Mouse (Mus musculus) kidney, adult 8-10 months (tissue): ENCODE measurements at regions not wholly inside any gene's neighbourhood (a gene's known extent, or its start where the extent isn't known, plus 50 kb on each side); places are given as distances from the start of the nearest gene placed in this dataset.

Source experiments
- DNase-seq, 2 experiments: peaks; one replicate each; pipeline ENCODE4 v3.0.0; 2022

DNA sequence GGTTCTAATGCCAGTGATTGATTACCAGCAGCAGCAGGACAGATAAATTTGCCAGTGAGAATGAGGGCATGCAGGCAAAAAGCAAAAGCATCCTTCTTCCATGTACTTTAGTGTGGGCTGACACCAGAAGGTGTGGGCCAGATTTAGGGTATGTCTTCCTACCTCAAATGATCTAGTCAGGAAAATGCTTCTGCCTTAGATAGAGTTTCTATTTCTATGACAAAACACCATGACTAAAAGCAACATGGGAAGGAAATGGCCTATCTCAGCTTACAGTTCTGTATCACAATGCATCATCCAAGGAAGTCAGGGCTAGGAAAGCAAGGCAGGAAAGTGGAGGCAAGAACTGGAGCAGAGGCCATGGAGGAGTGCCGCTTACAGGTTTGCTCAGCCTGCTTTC lies 349.5 kb downstream of the Slc4a3 start:
- no peak for DNase-seq

DNA sequence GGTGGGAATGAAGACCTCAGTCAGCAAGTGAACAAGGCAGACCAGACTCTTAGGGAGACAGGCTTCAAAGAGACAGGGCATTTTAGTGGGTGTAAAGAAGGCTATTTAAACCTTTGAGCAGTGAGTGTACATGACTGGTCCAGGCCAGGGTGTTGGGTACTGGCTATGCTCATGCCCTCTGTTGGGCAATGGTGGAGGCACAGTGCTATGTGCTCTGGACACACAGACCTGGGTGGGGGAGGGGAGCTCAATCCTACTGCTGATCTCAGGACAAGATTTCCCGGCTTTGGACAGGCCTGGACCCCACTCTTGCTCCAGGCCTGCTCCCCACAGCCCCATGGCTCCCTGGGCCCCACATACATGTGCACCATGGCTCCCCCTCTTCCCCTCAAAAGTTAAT lies 355.1 kb downstream of the Slc4a3 start:
- DNase-seq = no peak

DNA sequence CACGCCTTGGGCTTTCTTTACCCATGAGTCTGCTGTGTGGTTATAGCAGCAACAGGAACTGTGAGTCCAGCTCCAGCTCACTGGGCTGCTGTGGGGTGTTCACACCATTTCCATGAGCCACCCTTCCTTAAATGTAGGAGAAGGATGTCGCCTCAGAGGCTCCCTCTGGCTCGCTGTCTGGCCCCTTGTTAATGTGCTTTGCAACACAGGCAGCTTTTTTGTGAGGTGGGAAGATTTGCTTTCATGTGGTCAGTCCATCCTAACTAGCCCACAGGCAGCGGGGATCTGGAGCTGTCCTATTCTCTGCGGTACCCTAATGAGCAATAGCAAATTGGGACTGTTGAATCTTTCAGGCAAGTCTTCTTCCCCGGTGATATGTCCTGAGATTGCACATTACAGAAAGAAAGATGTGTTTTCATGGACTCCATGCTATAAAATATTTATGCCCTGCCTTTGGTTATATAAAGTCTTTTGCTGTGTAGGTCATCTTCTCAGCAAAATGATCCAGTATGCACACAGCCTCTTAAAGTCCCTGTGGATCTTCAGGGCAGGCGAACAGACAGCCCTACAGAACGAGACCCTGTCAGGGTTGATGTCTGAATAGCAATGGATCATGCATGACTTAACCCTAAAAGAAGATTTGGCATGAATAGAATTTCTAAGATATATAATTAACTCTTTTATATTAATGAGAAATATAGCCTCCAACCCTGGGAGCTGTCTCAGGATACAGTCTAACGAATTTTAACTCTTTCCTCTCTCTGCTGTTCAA lies 359.8 kb downstream of the Slc4a3 start:
- DNase-seq = no peak

DNA sequence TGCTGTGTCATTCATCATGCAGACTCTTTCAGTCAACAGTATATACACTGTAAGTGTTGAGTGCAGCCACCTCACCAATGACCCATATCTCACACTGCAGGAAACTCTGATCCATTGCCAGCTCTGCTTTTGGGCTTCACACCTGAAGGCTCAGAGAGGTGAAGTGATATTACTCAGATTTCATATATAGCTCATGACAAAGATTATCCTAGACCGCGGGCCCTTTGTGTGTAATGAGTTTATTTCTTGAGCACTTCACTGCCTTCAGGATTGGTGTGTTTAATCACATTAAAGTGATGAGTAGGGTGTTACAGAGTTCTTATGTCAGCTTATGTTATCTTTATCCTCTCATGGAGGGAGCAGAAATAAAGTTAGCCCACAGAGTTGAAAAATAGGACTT lies 369.2 kb downstream of the Slc4a3 start:
- no peak for DNase-seq

GRCm38 (mm10) chr1:75916181-75916580 lies 370.1 kb downstream of the Slc4a3 start:
- no peak for DNase-seq

GRCm38 (mm10) chr1:75919134-75919533 lies 373.1 kb downstream of the Slc4a3 start:
- DNase-seq = no peak

GRCm38 (mm10) chr1:75925046-75925445 lies 379.0 kb downstream of the Slc4a3 start:
- no peak for DNase-seq

DNA sequence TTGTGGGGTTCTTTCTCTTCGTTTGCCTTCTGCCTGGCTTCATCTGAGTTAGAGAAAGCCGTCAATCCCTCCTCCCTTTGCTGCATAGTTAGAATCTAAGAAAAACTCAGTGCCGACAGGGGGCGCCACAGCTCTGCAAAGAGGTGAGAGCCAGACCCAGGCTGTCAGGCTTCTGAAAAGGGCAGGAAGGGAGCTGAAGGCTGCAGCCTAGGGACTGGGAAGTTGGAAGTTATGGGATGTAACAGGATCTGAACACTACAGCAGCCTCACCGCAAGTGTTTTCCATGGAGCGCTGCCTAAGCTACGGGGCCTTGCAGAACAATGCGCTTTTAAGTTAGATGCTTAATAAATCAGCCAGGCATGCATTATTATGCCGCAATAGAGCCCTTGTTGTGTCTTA lies 379.7 kb downstream of the Slc4a3 start:
- DNase-seq = peak; percentile 69 to 88

DNA sequence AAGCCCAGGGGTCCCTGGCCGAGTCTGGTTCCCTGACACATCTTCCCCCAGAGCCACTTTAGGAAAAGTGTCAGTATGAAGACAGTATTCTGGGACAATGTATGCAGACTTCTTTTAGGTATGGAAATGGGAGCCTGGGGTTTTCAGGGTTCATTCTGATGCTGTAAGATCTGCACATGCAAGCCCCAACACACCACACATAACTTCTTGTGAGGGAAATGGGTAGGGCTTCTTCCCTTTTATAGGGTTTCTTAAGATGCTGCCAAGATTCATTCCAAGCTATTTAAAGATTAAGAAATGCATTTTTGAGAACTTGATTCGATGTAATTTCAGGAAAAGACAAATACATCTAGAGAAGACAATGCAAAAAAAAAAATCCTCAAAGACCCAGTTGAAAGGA lies 385.8 kb downstream of the Slc4a3 start:
- DNase-seq = no peak

DNA sequence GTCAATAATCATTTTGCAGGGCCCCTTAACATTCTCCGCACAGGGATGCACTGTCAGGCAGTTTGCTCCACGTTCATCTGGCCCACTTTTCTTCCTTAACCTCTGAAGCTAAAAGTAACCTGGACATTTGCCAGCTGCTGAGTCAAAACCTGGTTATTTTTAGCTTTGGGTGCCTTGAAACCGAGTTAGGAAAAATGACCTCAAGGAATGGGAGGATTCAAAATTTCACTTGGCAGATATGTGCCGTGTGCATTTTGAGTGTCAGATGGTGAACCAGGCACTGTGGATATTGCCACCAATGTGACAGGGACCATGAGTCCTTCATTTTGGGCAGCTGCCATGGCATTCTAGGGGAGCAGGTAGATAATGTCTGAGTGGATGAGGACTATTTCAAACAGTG lies 387.8 kb downstream of the Slc4a3 start:
- DNase-seq = peak; percentile 25 to 47

- DNase-seq = no peak
These were observed 388.7 kb downstream of the Slc4a3 start for GRCm38 (mm10) chr1:75934761-75935160.

- DNase-seq = no peak
These were observed 389.8 kb downstream of the Slc4a3 start for GRCm38 (mm10) chr1:75935866-75936265.

DNA sequence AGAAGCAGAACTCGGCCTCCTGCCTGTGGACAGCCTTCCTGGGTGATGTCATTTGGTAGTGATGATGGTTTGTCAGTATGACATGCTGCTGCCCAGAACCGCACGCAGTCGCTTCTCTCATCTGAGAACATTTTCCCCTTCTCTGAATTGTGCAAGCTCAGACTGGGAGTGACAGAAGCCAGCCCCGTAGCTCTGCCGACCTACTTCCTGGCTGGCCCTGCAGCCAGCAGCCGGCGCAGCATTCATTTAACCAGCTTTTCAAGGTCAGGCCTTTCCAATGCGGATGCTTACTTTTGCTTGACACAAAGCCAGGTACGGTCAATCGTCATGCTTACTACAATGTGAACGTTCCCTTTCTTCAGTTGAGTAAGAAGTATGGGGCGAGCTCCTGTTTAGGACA lies 390.5 kb downstream of the Slc4a3 start:
- no peak for DNase-seq

DNA sequence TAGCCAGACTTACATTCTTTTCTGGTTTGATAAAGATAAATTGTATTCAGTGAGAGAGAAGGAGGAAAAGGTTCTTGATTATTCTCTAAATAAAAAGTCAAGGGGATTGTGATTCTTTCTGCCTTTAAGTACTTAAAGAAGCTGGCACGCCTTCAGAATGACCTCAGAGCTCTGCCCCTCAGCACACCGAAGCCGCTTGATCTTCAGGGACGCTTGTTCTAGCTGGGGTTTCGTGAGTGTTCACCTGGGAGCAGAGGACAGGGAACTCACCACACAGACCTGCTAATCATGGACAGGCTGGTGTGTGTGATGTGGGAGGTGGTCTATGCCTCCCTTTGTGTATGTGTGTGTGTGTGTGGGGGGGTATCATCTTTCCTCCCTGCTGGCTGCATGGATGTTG lies 391.3 kb downstream of the Slc4a3 start:
- no peak for DNase-seq

DNA sequence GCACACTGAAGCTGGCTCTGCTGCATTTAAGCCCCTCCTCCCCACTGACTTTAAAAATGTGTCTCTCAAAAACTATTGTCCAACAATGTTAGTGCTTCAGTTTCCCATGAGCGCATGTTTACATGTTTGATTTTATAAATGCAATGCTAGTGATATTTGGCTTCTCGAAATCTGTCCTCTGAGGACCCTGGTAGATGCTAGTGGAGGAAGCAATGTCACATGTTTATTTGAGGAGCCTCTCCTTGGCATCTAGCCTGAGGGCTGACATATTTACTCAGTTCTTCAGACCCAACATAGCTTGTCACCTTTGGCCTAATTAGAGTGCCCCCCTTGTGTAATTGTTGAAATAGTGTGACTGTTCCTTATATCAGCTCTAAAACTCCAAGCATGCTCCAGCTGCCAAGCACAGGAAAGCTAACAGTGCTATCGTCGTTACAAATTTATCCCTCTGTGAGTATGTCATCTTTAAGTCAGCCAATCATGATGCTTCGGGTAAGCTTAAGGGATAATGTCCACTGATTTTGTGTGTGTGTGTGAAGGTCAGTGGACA lies 400.3 kb downstream of the Slc4a3 start:
- DNase-seq = no peak

GRCm38 (mm10) chr1:75978203-75978986 lies 432.3 kb downstream of the Slc4a3 start:
- no peak for DNase-seq

DNA sequence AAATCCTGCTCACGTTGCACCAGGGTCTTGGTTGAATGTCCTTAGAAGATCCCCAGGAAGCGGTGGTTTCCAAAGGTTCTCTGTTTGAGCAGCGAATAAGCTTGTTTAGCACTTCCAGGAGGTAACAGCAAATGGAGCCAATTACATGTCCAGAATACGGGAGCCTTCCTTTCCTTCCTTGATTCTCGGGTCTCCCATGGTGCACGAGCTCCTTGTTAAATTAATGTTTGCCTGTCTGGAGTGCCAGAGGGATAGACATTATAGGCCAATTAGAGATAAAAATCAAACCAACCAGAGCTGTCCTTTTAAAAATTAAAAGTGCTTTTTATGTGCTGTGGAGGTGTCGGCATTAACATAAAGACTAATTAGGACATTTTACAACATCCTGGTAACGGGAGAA lies 437.0 kb downstream of the Slc4a3 start:
- no peak for DNase-seq

GRCm38 (mm10) chr1:75983487-75983886 lies 437.4 kb downstream of the Slc4a3 start:
- no peak for DNase-seq

GRCm38 (mm10) chr1:75988496-75988895 lies 442.4 kb downstream of the Slc4a3 start:
- no peak for DNase-seq

DNA sequence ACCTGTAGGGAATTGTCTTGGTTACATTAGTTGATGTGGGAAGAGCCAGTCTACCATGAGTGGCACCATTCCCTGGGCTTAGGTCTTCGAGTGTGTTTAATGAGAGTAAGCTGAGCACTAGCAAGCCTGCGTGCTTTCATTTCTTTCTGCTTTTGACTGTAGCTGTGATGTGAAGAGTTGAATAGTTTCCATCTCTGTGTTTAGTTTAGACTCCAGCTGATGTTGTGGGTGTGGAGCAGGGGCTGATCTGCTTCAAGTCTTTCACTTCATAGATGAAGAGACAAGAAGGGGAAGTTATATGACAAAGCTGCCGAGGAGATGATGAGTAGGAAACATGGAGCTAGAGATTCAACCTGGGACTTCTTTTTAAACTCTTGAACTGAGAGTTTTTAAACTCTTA lies 446.0 kb downstream of the Slc4a3 start:
- no peak for DNase-seq

GRCm38 (mm10) chr1:75997222-75997621 lies 451.2 kb downstream of the Slc4a3 start:
- DNase-seq = no peak

DNA sequence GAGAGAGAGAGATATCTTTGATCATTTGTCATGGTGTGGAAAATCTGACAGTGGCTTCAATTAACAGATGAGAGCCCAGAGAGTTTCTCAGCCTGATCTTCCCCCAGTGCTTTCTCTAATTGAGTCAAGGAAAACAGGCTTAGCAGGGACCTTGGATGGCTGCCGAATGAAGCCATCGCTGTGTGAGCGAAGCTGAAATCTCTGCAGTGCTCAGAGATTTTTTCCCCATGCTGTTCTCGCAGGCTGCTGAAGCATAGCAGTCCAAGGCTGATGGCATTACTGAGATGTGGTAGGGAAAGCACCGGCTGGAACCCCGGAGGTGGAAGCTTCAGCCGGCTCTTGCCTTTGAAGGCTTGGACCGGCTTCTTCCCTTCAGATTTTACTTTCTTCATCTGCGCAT lies 455.1 kb downstream of the Slc4a3 start:
- DNase-seq = no peak

- peak in 1 of 2 experiments; percentile 43 for DNase-seq
These were observed 463.5 kb downstream of the Slc4a3 start for GRCm38 (mm10) chr1:76009601-76010000.

GRCm38 (mm10) chr1:76010212-76010800 lies 464.2 kb downstream of the Slc4a3 start:
- DNase-seq = no peak
